Mouse (Mus musculus) forebrain, embryonic 11.5 days (tissue): Measurements from ENCODE around the gene Zkscan17. TPM values are rescaled to one million over a fixed set of nuclear protein-coding genes. Genes with fewer than 3 reads are reported as not detected.
A peak's percentile ranks its signal among the peaks of the same experiment; 100 is the strongest.
"Not testable (repeated sequence)": the region's sequence is repeated elsewhere in the genome, so short reads cannot be mapped to it uniquely, and the experiment has no call there.

Experiments used
- ATAC-seq: fragments of 200-750 bp; cut with Nextera tagmentation; replicated peaks from 2 replicates; pipeline ENCODE4 v1.8.0; 2017; ENCODE audit warnings: moderate TSS enrichment; ENCODE audit not compliant: low FRiP score
- DNase-seq: peaks from one replicate; pipeline ENCODE4 v3.0.0-alpha.2; 2017; ENCODE audit warnings: low spot score
- H3K27ac ChIP-seq: fragments of 300-500 bp; sonication (generic); 2 replicates; pipeline ENCODE4 v1.5.1; 2014; ENCODE audit warnings: low read depth, low read length
- H3K27me3 ChIP-seq: fragments of 300-500 bp; sonication (generic); 2 replicates; pipeline ENCODE4 v1.6.1; 2014; ENCODE audit warnings: mild to moderate bottlenecking, low read length, mixed read lengths; ENCODE audit not compliant: control insufficient read depth, insufficient read depth
- H3K36me3 ChIP-seq: fragments of 300-500 bp; sonication (generic); 2 replicates; pipeline ENCODE4 v1.6.1; 2014; ENCODE audit warnings: mild to moderate bottlenecking, low read length, moderate library complexity, mixed read lengths; ENCODE audit not compliant: control insufficient read depth, insufficient read depth
- H3K4me1 ChIP-seq: fragments of 300-500 bp; sonication (generic); replicated peaks from 2 replicates; pipeline ENCODE4 v1.6.1; 2014; ENCODE audit warnings: low read length, mixed read lengths; ENCODE audit not compliant: control insufficient read depth, insufficient read depth
- H3K4me2 ChIP-seq: fragments of 300-500 bp; sonication (generic); 2 replicates; pipeline ENCODE4 v1.6.1; 2014; ENCODE audit warnings: low read depth, mild to moderate bottlenecking, low read length, moderate library complexity, mixed read lengths; ENCODE audit not compliant: severe bottlenecking
- H3K4me3 ChIP-seq: fragments of 300-500 bp; sonication (generic); 2 replicates; pipeline ENCODE4 v1.5.1; 2014; ENCODE audit warnings: low read depth, low read length
- H3K9ac ChIP-seq: fragments of 300-500 bp; sonication (generic); 2 replicates; pipeline ENCODE4 v1.6.1; 2014; ENCODE audit warnings: low read length
- H3K9me3 ChIP-seq: fragments of 300-500 bp; sonication (generic); 2 replicates; pipeline ENCODE4 v1.6.1; 2016; ENCODE audit warnings: low read length, mixed read lengths; ENCODE audit not compliant: control insufficient read depth
- WGBS: fragments of 180-500 bp; shearing (Covaris S2); extraction: QIAGEN DNeasy Blood & Tissue Kit; methylation state at CpG from one replicate; pipeline ENCODE4 v1.1.7; 2014; 5-methylcytosine and 5-hydroxymethylcytosine counted together
- polyA plus RNA-seq: library from polyadenylated mRNA; unstranded; fragments of >200 nt; fragmentation: Nextera tagmentation; extraction: Ambion mirVana; gene quantifications from 2 replicates; pipeline ENCODE4 v1.2.1, GENCODE M21; 2014

The Zkscan17 gene
- polyA plus RNA-seq, result 36.6 and 39.4 TPM in 2 replicates

- H3K27me3 ChIP-seq, result no peaks in the 10 kb centered on the region
- no peak within 1 kb of the TSS for H3K4me3 ChIP-seq
- no peaks in the 10 kb centered on the region for H3K36me3 ChIP-seq
- peak; percentile 65 for DNase-seq
- ATAC-seq, result no peak
- H3K9me3 ChIP-seq, result no peaks in the 10 kb centered on the region; the same call in 1 of the 2 replicates
- no peak within 1 kb of the TSS for H3K9ac ChIP-seq
- no peak within 1 kb of the TSS for H3K4me2 ChIP-seq
- 62% methylated on average over 8 of the region's 8 CpGs for WGBS
- no peaks in the 10 kb centered on the region for H3K4me1 ChIP-seq
- H3K27ac ChIP-seq, result no peak within 1 kb of the TSS
These were observed at the start of gene Zkscan17 for GRCm38 (mm10) chr11:59526472-59527080. Gene Zkscan17, minus strand, starts transcription at chr11:59526751.

GRCm38 (mm10) chr11:59576135-59576534, 49.6 kb upstream of the Zkscan17 start, which contains the start of gene Olfr222:
Gene Olfr222, minus strand, starts transcription at chr11:59576235.
- not testable (repeated sequence) for H3K4me3 ChIP-seq, H3K9me3 ChIP-seq, H3K4me2 ChIP-seq, H3K27ac ChIP-seq, ATAC-seq, DNase-seq, H3K36me3 ChIP-seq, H3K27me3 ChIP-seq, H3K4me1 ChIP-seq, H3K9ac ChIP-seq

- 64% methylated on average over 9 of the region's 9 CpGs for WGBS
- H3K36me3 ChIP-seq, result no peaks in the 10 kb centered on the region
- no peak for DNase-seq
These were observed 49.2 kb upstream of the Zkscan17 start for GRCm38 (mm10) chr11:59575726-59576125.

GRCm38 (mm10) chr11:59569306-59569705, 42.8 kb upstream of the Zkscan17 start:
- ATAC-seq (no peak), DNase-seq (no peak)

More at GRCm38 (mm10) chr11:59575726-59576125, 49.2 kb upstream of the Zkscan17 start:
- H3K4me2 ChIP-seq, result no peak overlapping the region
- no peak overlapping the region for H3K27ac ChIP-seq
- no peaks in the 10 kb centered on the region for H3K4me1 ChIP-seq
- no peak overlapping the region for H3K9ac ChIP-seq
- H3K9me3 ChIP-seq, result no peaks in the 10 kb centered on the region
- no peaks in the 10 kb centered on the region for H3K27me3 ChIP-seq
- no peak for ATAC-seq
- no peak overlapping the region for H3K4me3 ChIP-seq

GRCm38 (mm10) chr11:59562837-59563236, 36.3 kb upstream of the Zkscan17 start:
- H3K9ac ChIP-seq, result no peak overlapping the region

More at GRCm38 (mm10) chr11:59569306-59569705, 42.8 kb upstream of the Zkscan17 start:
- Histone ChIP-seq H3K27me3 (no peaks in the 10 kb centered on the region), H3K27ac (no peak overlapping the region), H3K36me3 (no peaks in the 10 kb centered on the region), H3K9ac (no peak overlapping the region), H3K9me3 (no peaks in the 10 kb centered on the region), H3K4me1 (no peaks in the 10 kb centered on the region), H3K4me2 (no peak overlapping the region), H3K4me3 (no peak overlapping the region)
- 59% methylated on average over 3 of the region's 3 CpGs for WGBS

GRCm38 (mm10) chr11:59562336-59562735, 35.8 kb upstream of the Zkscan17 start:
- Histone ChIP-seq H3K4me2 (no peak overlapping the region), H3K9ac (no peak overlapping the region), H3K4me1 (no peaks in the 10 kb centered on the region), H3K9me3 (no peaks in the 10 kb centered on the region), H3K4me3 (no peak overlapping the region), H3K27me3 (no peaks in the 10 kb centered on the region), H3K36me3 (no peaks in the 10 kb centered on the region), H3K27ac (no peak overlapping the region)
- ATAC-seq, result no peak
- WGBS, result 95% methylated on average over 4 of the region's 4 CpGs
- DNase-seq, result no peak

More at GRCm38 (mm10) chr11:59562837-59563236, 36.3 kb upstream of the Zkscan17 start:
- no peak overlapping the region for H3K27ac ChIP-seq
- 72% methylated on average over 9 of the region's 9 CpGs for WGBS
- no peak for ATAC-seq
- no peaks in the 10 kb centered on the region for H3K27me3 ChIP-seq
- no peak overlapping the region for H3K4me2 ChIP-seq
- no peaks in the 10 kb centered on the region for H3K4me1 ChIP-seq
- H3K36me3 ChIP-seq, result no peaks in the 10 kb centered on the region
- DNase-seq, result no peak
- H3K9me3 ChIP-seq, result no peaks in the 10 kb centered on the region
- H3K4me3 ChIP-seq, result no peak overlapping the region

- no peak overlapping the region for H3K9ac ChIP-seq
- no peak overlapping the region for H3K4me3 ChIP-seq
- ATAC-seq, result no peak
- H3K27me3 ChIP-seq, result no peaks in the 10 kb centered on the region
- WGBS, result 75% methylated on average over 3 of the region's 3 CpGs
- H3K4me2 ChIP-seq, result no peak overlapping the region
- no peaks in the 10 kb centered on the region for H3K36me3 ChIP-seq
- no peak overlapping the region for H3K27ac ChIP-seq
- no peak for DNase-seq
- no peaks in the 10 kb centered on the region for H3K9me3 ChIP-seq
- no peaks in the 10 kb centered on the region for H3K4me1 ChIP-seq
These were observed 34.4 kb upstream of the Zkscan17 start for GRCm38 (mm10) chr11:59560906-59561305.

GRCm38 (mm10) chr11:59554535-59554934, 28.0 kb upstream of the Zkscan17 start:
- no peaks in the 10 kb centered on the region for H3K4me1 ChIP-seq
- no peaks in the 10 kb centered on the region for H3K9me3 ChIP-seq
- H3K4me3 ChIP-seq, result no peak overlapping the region
- no peak overlapping the region for H3K4me2 ChIP-seq
- no peak overlapping the region for H3K27ac ChIP-seq
- no peaks in the 10 kb centered on the region for H3K36me3 ChIP-seq
- H3K9ac ChIP-seq, result no peak overlapping the region
- DNase-seq, result no peak
- no peaks in the 10 kb centered on the region for H3K27me3 ChIP-seq
- ATAC-seq, result no peak
- WGBS, result 79% methylated on average over 8 of the region's 8 CpGs

GRCm38 (mm10) chr11:59554127-59554526, 27.6 kb upstream of the Zkscan17 start:
- Histone ChIP-seq H3K36me3 (no peaks in the 10 kb centered on the region), H3K4me2 (no peak overlapping the region), H3K9me3 (no peaks in the 10 kb centered on the region), H3K4me3 (no peak overlapping the region), H3K9ac (no peak overlapping the region), H3K4me1 (no peaks in the 10 kb centered on the region), H3K27ac (no peak overlapping the region), H3K27me3 (no peaks in the 10 kb centered on the region)
- DNase-seq (no peak), ATAC-seq (no peak)
- 93% methylated on average over 11 of the region's 11 CpGs for WGBS
